In the genomic region with DNA sequence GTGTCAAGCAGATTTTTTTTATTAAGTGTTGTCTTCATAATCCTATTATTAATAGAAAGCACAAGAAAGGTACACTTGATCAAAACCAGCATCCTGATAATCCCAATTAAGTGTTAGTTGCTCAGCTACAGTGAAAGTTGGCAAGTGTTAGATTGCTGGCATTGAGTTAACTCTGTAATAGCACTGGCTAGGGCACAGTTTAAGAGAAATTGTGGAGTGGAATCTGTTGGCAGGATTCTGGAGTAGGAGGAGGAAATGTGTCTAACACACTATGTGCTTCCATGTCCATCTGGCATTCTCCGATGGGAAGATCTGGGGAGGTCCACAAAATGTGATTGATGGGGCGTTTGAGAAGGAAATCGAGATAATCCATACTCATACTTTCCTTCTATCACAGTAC, we compare ENCODE assay signal across 33 mouse cellular contexts. TPM values are rescaled to one million over a fixed set of nuclear protein-coding genes. Genes with fewer than 3 reads are reported as not detected.
DNase-seq lines count a peak whose midpoint lies in the region; ATAC-seq lines count a peak whose summit lies in the region.
"Had no signal": no experiment of that assay in that cellular context is flagged by ENCODE, and none has a peak within 500 bp of the region (broad histone marks: within the 10 kb centered on the region; RNA-seq: fewer than 3 reads in every experiment).

No protein-coding gene starts in this region.

- no peaks in the 10 kb centered on the region for H3K27me3 ChIP-seq in forebrain, embryonic 13.5 days
- H3K27me3 ChIP-seq in forebrain, embryonic 11.5 days (ENCODE audit: control insufficient read depth, insufficient read depth, low read length), result no peaks in the 10 kb centered on the region
- no peaks in the 10 kb centered on the region for H3K27me3 ChIP-seq in forebrain, embryonic 16.5 days (replicated peaks; ENCODE audit: control insufficient read depth, insufficient read depth, low read length)
- H3K27me3 ChIP-seq: embryonic facial prominence, embryonic 15.5 days; hindbrain, embryonic 13.5 days; midbrain, embryonic 13.5 days; neural tube, embryonic 15.5 days; stomach, embryonic 15.5 days had no signal

- peak; percentile 62; the same call in 1 of the 2 replicates for ATAC-seq in forebrain, embryonic 13.5 days
- ATAC-seq in forebrain, embryonic 11.5 days (replicated peaks; ENCODE audit: low FRiP score), result no peak
- peak; percentile 65; the same call in 1 of the 2 replicates for ATAC-seq in forebrain, embryonic 16.5 days
- ATAC-seq: CD4-positive, CD25-positive, alpha-beta regulatory T cell, adult 4 months; intestine, postnatal 0 days; midbrain, embryonic 13.5 days had no signal

- H3K4me2 ChIP-seq in forebrain, embryonic 13.5 days, result no peak overlapping the region
- no peak overlapping the region for H3K4me2 ChIP-seq in forebrain, embryonic 11.5 days (ENCODE audit: low read depth, low read length, severe bottlenecking)
- H3K4me2 ChIP-seq in forebrain, embryonic 16.5 days (ENCODE audit: low read length), result no peak overlapping the region
- H3K4me2 ChIP-seq: embryonic facial prominence, embryonic 15.5 days; heart, embryonic 11.5 days; hindbrain, embryonic 13.5 days; midbrain, embryonic 13.5 days; neural tube, embryonic 15.5 days; stomach, embryonic 15.5 days had no signal

- H3K4me1 ChIP-seq in forebrain, embryonic 13.5 days, result no peaks in the 10 kb centered on the region
- no peaks in the 10 kb centered on the region for H3K4me1 ChIP-seq in forebrain, embryonic 11.5 days (replicated peaks; ENCODE audit: control insufficient read depth, insufficient read depth, low read length)
- H3K4me1 ChIP-seq in forebrain, embryonic 16.5 days (replicated peaks; ENCODE audit: control insufficient read depth, insufficient read depth, low read length), result no peaks in the 10 kb centered on the region
- H3K4me1 ChIP-seq: embryonic facial prominence, embryonic 10.5 days; embryonic facial prominence, embryonic 15.5 days; hindbrain, embryonic 13.5 days; midbrain, embryonic 13.5 days; neural tube, embryonic 15.5 days; stomach, embryonic 15.5 days had no signal

- DNase-seq in forebrain, embryonic 11.5 days (ENCODE audit: low spot score), result no peak
- peak; percentile 21 to 70 for DNase-seq in layer of hippocampus, adult 18-20 months (ENCODE audit: low spot score in 2 of 2)
- no peak for DNase-seq in layer of hippocampus, postnatal 25 days (ENCODE audit: extremely low spot score in 1 of 2, low spot score in 1 of 2)
- peak; percentile 18 to 34 for DNase-seq in layer of hippocampus, postnatal 10 days (ENCODE audit: low spot score in 2 of 2)
- DNase-seq in right cerebral cortex, adult 18-20 months, result no peak
- DNase-seq: adrenal gland, postnatal 36 days; cerebellum, adult 11 months; cerebellum, adult 9-11 months; gastrocnemius, postnatal 36 days; heart, adult 18-20 months; heart, postnatal 36 days; kidney, adult 9 months; kidney, postnatal 10 days; liver; lung, adult 2 months; lung, postnatal 10 days; retina, postnatal 1 day; right cerebral cortex, postnatal 25 days; thymus, postnatal 36 days had no signal

- no peak overlapping the region for H3K4me3 ChIP-seq in forebrain, embryonic 13.5 days
- no peak overlapping the region for H3K4me3 ChIP-seq in forebrain, embryonic 11.5 days (ENCODE audit: low read depth, low read length)
- no peak overlapping the region for H3K4me3 ChIP-seq in forebrain, embryonic 16.5 days (replicated peaks; ENCODE audit: low read length)
- H3K4me3 ChIP-seq: embryonic facial prominence, embryonic 10.5 days; embryonic facial prominence, embryonic 15.5 days; hindbrain, embryonic 13.5 days; midbrain, embryonic 13.5 days; neural tube, embryonic 15.5 days; stomach, embryonic 15.5 days had no signal

- H3K9me3 ChIP-seq in forebrain, embryonic 13.5 days (replicated peaks), result no peaks in the 10 kb centered on the region
- H3K9me3 ChIP-seq in forebrain, embryonic 11.5 days (ENCODE audit: control insufficient read depth, low read length), result no peaks in the 10 kb centered on the region
- H3K9me3 ChIP-seq in forebrain, embryonic 16.5 days (ENCODE audit: control insufficient read depth, low read length), result no peaks in the 10 kb centered on the region
- H3K9me3 ChIP-seq: embryonic facial prominence, embryonic 10.5 days; embryonic facial prominence, embryonic 15.5 days; hindbrain, embryonic 13.5 days; midbrain, embryonic 13.5 days; neural tube, embryonic 15.5 days; stomach, embryonic 15.5 days had no signal

- no peak overlapping the region for H3K27ac ChIP-seq in forebrain, embryonic 13.5 days
- no peak overlapping the region for H3K27ac ChIP-seq in forebrain, embryonic 11.5 days (ENCODE audit: low read depth, low read length)
- H3K27ac ChIP-seq in forebrain, embryonic 16.5 days (ENCODE audit: low read length), result no peak overlapping the region
- H3K27ac ChIP-seq: embryonic facial prominence, embryonic 10.5 days; embryonic facial prominence, embryonic 15.5 days; hindbrain, embryonic 13.5 days; liver, embryonic 14.5 days; macrophage; midbrain, embryonic 13.5 days; neural tube, embryonic 15.5 days; stomach, embryonic 15.5 days had no signal

- H3K9ac ChIP-seq in forebrain, embryonic 13.5 days, result no peak overlapping the region
- H3K9ac ChIP-seq in forebrain, embryonic 11.5 days (ENCODE audit: low read length), result no peak overlapping the region
- no peak overlapping the region for H3K9ac ChIP-seq in forebrain, embryonic 16.5 days (replicated peaks; ENCODE audit: low read depth, low read length)
- H3K9ac ChIP-seq: embryonic facial prominence, embryonic 15.5 days; hindbrain, embryonic 13.5 days; liver, embryonic 14.5 days; midbrain, embryonic 13.5 days; neural tube, embryonic 15.5 days; stomach, embryonic 15.5 days had no signal

- 84% methylated on average over 3 of the region's 3 CpGs for WGBS in forebrain, embryonic 13.5 days
- WGBS in forebrain, embryonic 11.5 days, result 91% methylated on average over 3 of the region's 3 CpGs
- 75% methylated on average over 3 of the region's 3 CpGs for WGBS in forebrain, embryonic 16.5 days

- no peaks in the 10 kb centered on the region for H3K36me3 ChIP-seq in forebrain, embryonic 13.5 days (ENCODE audit: poor library complexity, severe bottlenecking)
- no peaks in the 10 kb centered on the region for H3K36me3 ChIP-seq in forebrain, embryonic 11.5 days (ENCODE audit: control insufficient read depth, insufficient read depth, low read length)
- H3K36me3 ChIP-seq in forebrain, embryonic 16.5 days (ENCODE audit: control insufficient read depth, insufficient read depth), result no peaks in the 10 kb centered on the region
- H3K36me3 ChIP-seq: embryonic facial prominence, embryonic 10.5 days; embryonic facial prominence, embryonic 15.5 days; hindbrain, embryonic 13.5 days; midbrain, embryonic 13.5 days; neural tube, embryonic 15.5 days; stomach, embryonic 15.5 days had no signal

RNA-seq across cellular contexts. Expression of a gene that starts 43.1 kb away (rescaled TPM):
- 4.1 and 6.1 TPM in 2 replicates for polyA plus RNA-seq in forebrain, embryonic 13.5 days (2015; fragmentation: Nextera tagmentation; extraction: Ambion mirVana)
- polyA plus RNA-seq in forebrain, embryonic 11.5 days (2014; fragmentation: Nextera tagmentation; extraction: Ambion mirVana), result 0.29 TPM in 2 replicates
- total RNA-seq in layer of hippocampus, adult 18-20 months (2021), result 100 to 1,000 TPM; 282 to 289 TPM
- 100 to 1,000 TPM; 322 to 348 TPM for total RNA-seq in layer of hippocampus, postnatal 25 days (2021)
- 20.8 and 26.8 TPM in 2 replicates for polyA plus RNA-seq in forebrain, embryonic 16.5 days (2015; fragmentation: Nextera tagmentation; extraction: Ambion mirVana)
- 100 to 1,000 TPM; 292 to 323 TPM for total RNA-seq in layer of hippocampus, postnatal 10 days (2021)
- total RNA-seq: megakaryocyte-erythroid progenitor cell, adult 5-6 weeks had no signal
- polyA plus RNA-seq: CD4-positive, CD25-positive, alpha-beta regulatory T cell, adult 4 months had no signal

Comparison
In these comparisons a context has a peak if more than half of its experiments do, and no peak if none do; other contexts are left out.
1. DNase-seq: peak in layer of hippocampus, adult 18-20 months (2 of 2) and layer of hippocampus, postnatal 10 days (2 of 2); none in forebrain, embryonic 11.5 days (single experiment), layer of hippocampus, postnatal 25 days (0 of 2) and right cerebral cortex, adult 18-20 months (single experiment).